ENCODE assay signal across 9 mouse cellular contexts in genomic region chr5:106459120-106459641, GRCm38 (mm10). TPM values are rescaled to one million over a fixed set of nuclear protein-coding genes. Genes with fewer than 3 reads are reported as not detected.
A peak's percentile ranks its signal among the peaks of the same experiment; 100 is the strongest.
DNase-seq lines count a peak whose midpoint lies in the region; ATAC-seq lines count a peak whose summit lies in the region.
"Had no signal": no experiment of that assay in that cellular context is flagged by ENCODE, and none has a peak within 500 bp of the region (broad histone marks: within the 10 kb centered on the region; RNA-seq: fewer than 3 reads in every experiment).

No protein-coding gene starts in this region.

- DNase-seq in limb, embryonic 11.5 days (ENCODE audit: low spot score) = peak; percentile 60
- no peak for DNase-seq in T-cell, adult 2 months (ENCODE audit: low spot score)
- no peak for DNase-seq in right cerebral cortex, postnatal 14 days

- peaks cover 15% of the 10 kb centered on the region; the same call in 1 of the 2 replicates for H3K9me3 ChIP-seq in megakaryocyte, embryonic 14.5 days
- H3K9me3 ChIP-seq in forebrain, embryonic 13.5 days (replicated peaks) = no peaks in the 10 kb centered on the region
- H3K9me3 ChIP-seq in limb, embryonic 11.5 days (ENCODE audit: control insufficient read depth, low read length) = no peaks in the 10 kb centered on the region
- H3K9me3 ChIP-seq in stomach, embryonic 16.5 days (replicated peaks; ENCODE audit: control insufficient read depth, low read length) = no peaks in the 10 kb centered on the region

- no peaks in the 10 kb centered on the region for H3K36me3 ChIP-seq in megakaryocyte, embryonic 14.5 days (replicated peaks; ENCODE audit: low read length)
- H3K36me3 ChIP-seq in forebrain, embryonic 13.5 days (ENCODE audit: poor library complexity, severe bottlenecking) = no peaks in the 10 kb centered on the region
- H3K36me3 ChIP-seq in limb, embryonic 11.5 days (ENCODE audit: control insufficient read depth, insufficient read depth, low read length) = no peaks in the 10 kb centered on the region
- no peaks in the 10 kb centered on the region for H3K36me3 ChIP-seq in stomach, embryonic 16.5 days (ENCODE audit: control insufficient read depth, insufficient read depth, low read length)

- H3K4me1 ChIP-seq in megakaryocyte, embryonic 14.5 days = peaks cover 43% of the 10 kb centered on the region
- peaks cover 50% of the 10 kb centered on the region for H3K4me1 ChIP-seq in forebrain, embryonic 13.5 days
- peaks cover 19% of the 10 kb centered on the region for H3K4me1 ChIP-seq in limb, embryonic 11.5 days (ENCODE audit: control insufficient read depth, insufficient read depth, low read length)
- H3K4me1 ChIP-seq in stomach, embryonic 16.5 days (ENCODE audit: control insufficient read depth, insufficient read depth, low read length) = peaks cover 3% of the 10 kb centered on the region; the same call in 1 of the 2 replicates

- H3K27me3 ChIP-seq in megakaryocyte, embryonic 14.5 days (replicated peaks) = peaks cover 95% of the 10 kb centered on the region
- peaks cover 96% of the 10 kb centered on the region for H3K27me3 ChIP-seq in forebrain, embryonic 13.5 days
- H3K27me3 ChIP-seq in limb, embryonic 11.5 days (ENCODE audit: control insufficient read depth, insufficient read depth, low read length) = peaks cover 92% of the 10 kb centered on the region
- peaks cover 90% of the 10 kb centered on the region for H3K27me3 ChIP-seq in stomach, embryonic 16.5 days (ENCODE audit: control insufficient read depth, insufficient read depth, low read length)

- no peak for ATAC-seq in megakaryocyte, adult 5-6 weeks (ENCODE audit: poor library complexity, severe bottlenecking)
- ATAC-seq in forebrain, embryonic 13.5 days = no peak
- no peak for ATAC-seq in limb, embryonic 11.5 days (ENCODE audit: insufficient number of reproducible peaks, low FRiP score, low TSS enrichment, low read depth)
- no peak for ATAC-seq in stomach, embryonic 16.5 days (ENCODE audit: insufficient read depth, low FRiP score)
- ATAC-seq in erythroblast, adult 5-6 weeks (replicated peaks; ENCODE audit: low FRiP score, poor library complexity, severe bottlenecking) = no peak

- H3K9ac ChIP-seq in forebrain, embryonic 13.5 days = peak overlapping the region; percentile 64
- H3K9ac ChIP-seq in limb, embryonic 11.5 days (ENCODE audit: low read length) = 0 out of 2 replicates have a peak overlapping the region, but pooled peaks have one; percentile 12
- no peak overlapping the region for H3K9ac ChIP-seq in stomach, embryonic 16.5 days (ENCODE audit: low read length)

- peak overlapping the region; percentile 40; the same call in 1 of the 2 replicates for H3K27ac ChIP-seq in forebrain, embryonic 13.5 days
- H3K27ac ChIP-seq in limb, embryonic 11.5 days (replicated peaks; ENCODE audit: low read depth, low read length) = no peak overlapping the region
- no peak overlapping the region for H3K27ac ChIP-seq in stomach, embryonic 16.5 days (ENCODE audit: low read length)

- WGBS in forebrain, embryonic 13.5 days = under 1% methylated on average over 31 of the region's 31 CpGs
- WGBS in limb, embryonic 11.5 days = under 1% methylated on average over 31 of the region's 31 CpGs
- under 1% methylated on average over 31 of the region's 31 CpGs for WGBS in stomach, embryonic 16.5 days

- peak overlapping the region; percentile 86 for H3K4me2 ChIP-seq in forebrain, embryonic 13.5 days
- H3K4me2 ChIP-seq in limb, embryonic 11.5 days (ENCODE audit: low read depth, severe bottlenecking) = peak overlapping the region; percentile 80
- 0 out of 2 replicates have a peak overlapping the region, but pooled peaks have one; percentile 73 for H3K4me2 ChIP-seq in stomach, embryonic 16.5 days (ENCODE audit: low read depth, low read length)

- peak overlapping the region; percentile 79 for H3K4me3 ChIP-seq in megakaryocyte, embryonic 14.5 days (replicated peaks)
- H3K4me3 ChIP-seq in forebrain, embryonic 13.5 days = peak overlapping the region; percentile 52
- peak overlapping the region; percentile 41 for H3K4me3 ChIP-seq in limb, embryonic 11.5 days (ENCODE audit: low read depth, low read length)
- H3K4me3 ChIP-seq in stomach, embryonic 16.5 days (replicated peaks; ENCODE audit: low read length) = no peak overlapping the region; the same call in 1 of the 2 replicates

RNA-seq across cellular contexts. Expression of gene Barhl2, which starts 1.2 kb away (rescaled TPM):
- polyA plus RNA-seq in megakaryocyte, embryonic 14.5 days (2012; ENCODE audit: insufficient read depth, low replicate concordance) = 0.03 TPM in 1 of 2 replicates, not detected in the other
- total RNA-seq in megakaryocyte, adult 5-6 weeks (2015) = not detected in 2 replicates
- total RNA-seq in megakaryocyte, adult 5-6 weeks (2017) = not detected in 2 replicates
- 1.8 and 5.5 TPM in 2 replicates for polyA plus RNA-seq in forebrain, embryonic 13.5 days (2015; fragmentation: Nextera tagmentation; extraction: Ambion mirVana)
- not detected in 2 replicates for polyA plus RNA-seq in limb, embryonic 11.5 days (2014; fragmentation: Nextera tagmentation; extraction: Ambion mirVana)
- polyA plus RNA-seq in stomach, embryonic 16.5 days (2015; fragmentation: Nextera tagmentation; extraction: Ambion mirVana) = not detected in 2 replicates
- not detected in 2 replicates for total RNA-seq in erythroblast, adult 5-6 weeks (2015; ENCODE audit: low replicate concordance)
- not detected in 2 replicates for total RNA-seq in erythroblast, adult 5-6 weeks (2017; ENCODE audit: low replicate concordance)
- polyA plus RNA-seq: large intestine, adult 2 months had no signal
